Mouse (Mus musculus): ENCODE data around the gene Lrmda. TPM values are rescaled to one million over a fixed set of nuclear protein-coding genes. Genes with fewer than 3 reads are reported as not detected.

Gene Lrmda
- polyA plus RNA-seq, 1 experiment from 2014 or later: 0.53 TPM

GRCm38 (mm10) chr14:22494866-22495265, 475.4 kb downstream of the Lrmda start:
- Histone ChIP-seq H3K4me3 (ENCODE audit: low read length) (no peak overlapping the region), H3K27me3 (ENCODE audit: control insufficient read depth, insufficient read depth, low read length) (no peaks in the 10 kb centered on the region), H3K9me3 (ENCODE audit: control insufficient read depth, low read length) (no peaks in the 10 kb centered on the region), H3K27ac (ENCODE audit: low read depth, low read length) (no peak overlapping the region), H3K4me2 (replicated peaks; ENCODE audit: low read depth, low read length) (no peak overlapping the region), H3K4me1 (ENCODE audit: control insufficient read depth, insufficient read depth, low read length) (no peaks in the 10 kb centered on the region), H3K9ac (ENCODE audit: low read depth, low read length) (no peak overlapping the region), H3K36me3 (ENCODE audit: control insufficient read depth, insufficient read depth, low read length) (no peaks in the 10 kb centered on the region)
- 67% methylated on average over 10 of the region's 10 CpGs for WGBS
- no peak for ATAC-seq (ENCODE audit: low FRiP score, low TSS enrichment)

- no peak overlapping the region for H3K27ac ChIP-seq (ENCODE audit: low read depth, low read length)
- no peak for ATAC-seq (ENCODE audit: low FRiP score, low TSS enrichment)
- H3K9ac ChIP-seq (ENCODE audit: low read depth, low read length): no peak overlapping the region
- no peak overlapping the region for H3K4me3 ChIP-seq (ENCODE audit: low read length)
- H3K27me3 ChIP-seq (ENCODE audit: control insufficient read depth, insufficient read depth, low read length): no peaks in the 10 kb centered on the region
- H3K9me3 ChIP-seq (ENCODE audit: control insufficient read depth, low read length): no peaks in the 10 kb centered on the region
- H3K4me1 ChIP-seq (ENCODE audit: control insufficient read depth, insufficient read depth, low read length): no peaks in the 10 kb centered on the region
- H3K4me2 ChIP-seq (replicated peaks; ENCODE audit: low read depth, low read length): no peak overlapping the region
- H3K36me3 ChIP-seq (ENCODE audit: control insufficient read depth, insufficient read depth, low read length): no peaks in the 10 kb centered on the region
- 53% methylated on average over 8 of the region's 8 CpGs for WGBS
Measured at GRCm38 (mm10) chr14:22495286-22495685, 475.8 kb downstream of the Lrmda start.

- ATAC-seq (ENCODE audit: low FRiP score, low TSS enrichment): no peak
- Histone ChIP-seq H3K9ac (ENCODE audit: low read depth, low read length) (no peak overlapping the region), H3K27ac (ENCODE audit: low read depth, low read length) (no peak overlapping the region), H3K27me3 (ENCODE audit: control insufficient read depth, insufficient read depth, low read length) (no peaks in the 10 kb centered on the region), H3K4me3 (ENCODE audit: low read length) (no peak overlapping the region), H3K9me3 (ENCODE audit: control insufficient read depth, low read length) (no peaks in the 10 kb centered on the region), H3K36me3 (ENCODE audit: control insufficient read depth, insufficient read depth, low read length) (no peaks in the 10 kb centered on the region), H3K4me1 (ENCODE audit: control insufficient read depth, insufficient read depth, low read length) (no peaks in the 10 kb centered on the region), H3K4me2 (replicated peaks; ENCODE audit: low read depth, low read length) (no peak overlapping the region)
- 79% methylated on average over 4 of the region's 4 CpGs for WGBS
Measured at GRCm38 (mm10) chr14:22497636-22498131, 478.2 kb downstream of the Lrmda start.

- no peak for ATAC-seq (ENCODE audit: low FRiP score, low TSS enrichment)
- WGBS: 31% methylated on average over 6 of the region's 6 CpGs
Measured at GRCm38 (mm10) chr14:22509747-22510530, 490.4 kb downstream of the Lrmda start.

GRCm38 (mm10) chr14:22510531-22510785, 490.9 kb downstream of the Lrmda start:
- Histone ChIP-seq H3K9me3 (ENCODE audit: control insufficient read depth, low read length) (no peaks in the 10 kb centered on the region), H3K27ac (ENCODE audit: low read depth, low read length) (no peak overlapping the region), H3K36me3 (ENCODE audit: control insufficient read depth, insufficient read depth, low read length) (no peaks in the 10 kb centered on the region), H3K9ac (ENCODE audit: low read depth, low read length) (no peak overlapping the region), H3K4me2 (replicated peaks; ENCODE audit: low read depth, low read length) (no peak overlapping the region), H3K27me3 (ENCODE audit: control insufficient read depth, insufficient read depth, low read length) (no peaks in the 10 kb centered on the region), H3K4me3 (ENCODE audit: low read length) (no peak overlapping the region), H3K4me1 (ENCODE audit: control insufficient read depth, insufficient read depth, low read length) (no peaks in the 10 kb centered on the region)
- no peak for ATAC-seq (ENCODE audit: low FRiP score, low TSS enrichment)

More at GRCm38 (mm10) chr14:22509747-22510530, 490.4 kb downstream of the Lrmda start:
- Histone ChIP-seq H3K27ac (ENCODE audit: low read depth, low read length) (no peak overlapping the region), H3K4me2 (replicated peaks; ENCODE audit: low read depth, low read length) (no peak overlapping the region), H3K4me1 (ENCODE audit: control insufficient read depth, insufficient read depth, low read length) (no peaks in the 10 kb centered on the region), H3K9me3 (ENCODE audit: control insufficient read depth, low read length) (no peaks in the 10 kb centered on the region), H3K4me3 (ENCODE audit: low read length) (no peak overlapping the region), H3K9ac (ENCODE audit: low read depth, low read length) (no peak overlapping the region), H3K27me3 (ENCODE audit: control insufficient read depth, insufficient read depth, low read length) (no peaks in the 10 kb centered on the region), H3K36me3 (ENCODE audit: control insufficient read depth, insufficient read depth, low read length) (no peaks in the 10 kb centered on the region)

GRCm38 (mm10) chr14:22514362-22515084, 495.0 kb downstream of the Lrmda start:
- Histone ChIP-seq H3K36me3 (ENCODE audit: control insufficient read depth, insufficient read depth, low read length) (no peaks in the 10 kb centered on the region), H3K27me3 (ENCODE audit: control insufficient read depth, insufficient read depth, low read length) (no peaks in the 10 kb centered on the region), H3K4me2 (replicated peaks; ENCODE audit: low read depth, low read length) (no peak overlapping the region), H3K4me3 (ENCODE audit: low read length) (no peak overlapping the region), H3K4me1 (ENCODE audit: control insufficient read depth, insufficient read depth, low read length) (no peaks in the 10 kb centered on the region), H3K9me3 (ENCODE audit: control insufficient read depth, low read length) (no peaks in the 10 kb centered on the region), H3K27ac (ENCODE audit: low read depth, low read length) (no peak overlapping the region), H3K9ac (ENCODE audit: low read depth, low read length) (no peak overlapping the region)
- ATAC-seq (ENCODE audit: low FRiP score, low TSS enrichment): no peak
- WGBS: 75% methylated on average over 5 of the region's 5 CpGs

GRCm38 (mm10) chr14:22530706-22531105, 511.2 kb downstream of the Lrmda start:
- H3K9ac ChIP-seq (ENCODE audit: low read depth, low read length): no peak overlapping the region
- H3K36me3 ChIP-seq (ENCODE audit: control insufficient read depth, insufficient read depth, low read length): no peaks in the 10 kb centered on the region
- H3K27ac ChIP-seq (ENCODE audit: low read depth, low read length): no peak overlapping the region
- no peak overlapping the region for H3K4me2 ChIP-seq (replicated peaks; ENCODE audit: low read depth, low read length)
- no peaks in the 10 kb centered on the region for H3K27me3 ChIP-seq (ENCODE audit: control insufficient read depth, insufficient read depth, low read length)
- 50% methylated on average over 3 of the region's 3 CpGs for WGBS
- no peaks in the 10 kb centered on the region for H3K4me1 ChIP-seq (ENCODE audit: control insufficient read depth, insufficient read depth, low read length)
- no peak for ATAC-seq (ENCODE audit: low FRiP score, low TSS enrichment)
- no peaks in the 10 kb centered on the region for H3K9me3 ChIP-seq (ENCODE audit: control insufficient read depth, low read length)
- H3K4me3 ChIP-seq (ENCODE audit: low read length): no peak overlapping the region

- WGBS: 79% methylated on average over 3 of the region's 3 CpGs
- Histone ChIP-seq H3K4me1 (ENCODE audit: control insufficient read depth, insufficient read depth, low read length) (no peaks in the 10 kb centered on the region), H3K9ac (ENCODE audit: low read depth, low read length) (no peak overlapping the region), H3K27ac (ENCODE audit: low read depth, low read length) (no peak overlapping the region), H3K9me3 (ENCODE audit: control insufficient read depth, low read length) (no peaks in the 10 kb centered on the region), H3K36me3 (ENCODE audit: control insufficient read depth, insufficient read depth, low read length) (no peaks in the 10 kb centered on the region), H3K27me3 (ENCODE audit: control insufficient read depth, insufficient read depth, low read length) (no peaks in the 10 kb centered on the region), H3K4me2 (replicated peaks; ENCODE audit: low read depth, low read length) (no peak overlapping the region), H3K4me3 (ENCODE audit: low read length) (no peak overlapping the region)
- no peak for ATAC-seq (ENCODE audit: low FRiP score, low TSS enrichment)
Measured at GRCm38 (mm10) chr14:22533501-22533900, 514.0 kb downstream of the Lrmda start.

All from kidney, embryonic 14.5 days (tissue).